Mouse (Mus musculus) A20 (cell line): ENCODE results near the gene Lef1.
A peak's percentile ranks its signal among the peaks of the same experiment; 100 is the strongest.

Experiments
- DNase-seq: peaks from one replicate; pipeline ENCODE4 v3.0.0-alpha.2; 2011; ENCODE audit warnings: low read depth, low spot score

The Lef1 gene

DNA sequence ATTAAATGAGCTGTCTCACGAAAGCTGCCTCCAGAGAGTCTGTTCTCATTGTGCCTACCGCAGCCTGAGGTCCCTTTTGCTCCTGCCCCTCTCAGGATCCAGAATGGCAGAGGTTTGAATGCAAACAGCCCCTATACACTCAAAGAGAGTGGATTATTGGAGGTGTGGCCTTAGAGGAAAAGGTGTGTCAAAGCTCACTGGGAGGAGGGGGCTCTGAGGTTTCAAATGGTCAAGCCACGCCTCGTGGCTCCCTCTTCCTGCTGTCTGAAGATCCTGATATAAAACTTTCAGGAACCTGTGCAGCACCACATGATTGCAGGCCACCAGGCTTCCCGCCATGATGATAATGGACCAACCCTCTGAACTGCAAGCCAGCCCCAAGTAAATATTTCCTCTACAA, 137.6 kb downstream of the Lef1 start:
- DNase-seq: no peak

DNA sequence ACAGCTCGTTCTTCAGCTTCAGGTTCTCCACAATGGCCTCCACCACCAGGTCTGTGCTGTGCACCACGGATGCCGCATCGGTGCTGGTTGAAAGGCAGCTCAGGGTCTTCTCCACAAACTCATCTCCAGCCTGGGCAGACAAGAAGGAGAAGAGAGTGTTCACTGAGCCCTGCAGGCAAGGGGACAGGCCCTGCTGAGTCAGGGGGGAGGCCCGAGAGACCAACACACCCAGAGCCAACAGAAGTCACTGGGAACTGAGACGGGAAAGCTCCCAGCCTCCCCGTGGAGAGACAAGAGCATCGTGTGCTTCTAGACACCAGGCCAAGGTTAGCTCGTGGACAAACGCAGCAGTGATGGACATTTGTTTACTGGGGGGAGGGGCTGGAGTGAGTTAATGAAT, 138.2 kb downstream of the Lef1 start:
- peak; percentile 29 for DNase-seq

DNA sequence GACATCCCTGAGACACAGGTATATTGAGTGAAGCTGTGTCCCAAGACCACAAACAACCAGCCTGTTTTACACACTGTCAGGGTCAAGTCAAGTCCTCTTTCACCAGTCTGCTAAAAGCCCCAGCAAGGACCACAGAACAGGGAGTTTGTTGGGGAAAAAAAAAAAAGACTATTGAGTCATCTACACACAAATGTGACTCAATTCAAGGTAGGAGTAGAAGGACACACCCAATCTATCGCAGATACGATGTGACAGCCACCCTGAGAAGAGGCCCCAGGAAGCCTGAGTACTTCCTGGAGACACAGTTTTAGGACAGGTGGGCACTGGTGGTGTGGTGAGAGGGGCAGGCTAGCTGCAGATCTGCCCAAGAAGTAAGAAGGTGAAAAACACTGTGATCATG, 140.0 kb downstream of the Lef1 start:
- DNase-seq: no peak

DNA sequence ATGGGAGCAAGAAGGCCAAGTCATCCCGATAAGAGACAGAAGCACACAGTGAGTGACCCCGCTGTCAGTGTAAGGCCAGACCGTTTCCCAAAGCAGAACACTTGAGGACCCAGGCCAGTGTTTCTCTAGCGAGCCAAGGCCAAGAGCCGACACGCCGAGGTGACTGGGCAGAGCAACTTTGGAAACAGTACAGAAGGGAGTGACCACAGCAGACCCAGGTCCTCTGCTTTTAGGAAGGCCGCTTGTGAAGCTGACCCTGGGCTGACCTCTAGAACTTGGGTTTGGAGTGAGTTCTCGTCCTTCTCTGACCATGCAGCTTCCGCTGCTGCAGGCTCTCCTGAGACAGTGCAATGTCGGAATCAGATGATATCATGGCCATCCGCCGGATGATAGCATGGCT, 140.7 kb downstream of the Lef1 start:
- DNase-seq: no peak

DNA sequence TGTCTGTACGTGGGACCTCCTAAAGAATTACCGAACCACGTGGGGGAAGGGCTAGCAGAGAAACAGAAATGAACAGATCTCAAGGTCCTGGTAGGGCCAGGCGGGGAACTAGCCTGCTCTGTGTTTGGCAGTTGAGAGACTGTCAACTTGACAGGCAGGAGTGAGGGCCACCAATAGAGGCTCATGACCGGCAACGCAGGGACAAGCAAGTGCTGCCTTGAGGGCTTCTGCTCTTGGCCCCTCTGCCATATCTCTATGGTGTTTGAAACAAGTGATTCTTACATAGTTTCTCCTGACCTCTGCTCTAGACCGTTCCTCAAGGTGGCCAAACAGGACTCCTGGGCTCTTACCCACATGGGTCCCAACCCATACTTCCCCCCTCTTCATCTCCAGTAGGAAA, 141.3 kb downstream of the Lef1 start:
- DNase-seq: no peak

DNA sequence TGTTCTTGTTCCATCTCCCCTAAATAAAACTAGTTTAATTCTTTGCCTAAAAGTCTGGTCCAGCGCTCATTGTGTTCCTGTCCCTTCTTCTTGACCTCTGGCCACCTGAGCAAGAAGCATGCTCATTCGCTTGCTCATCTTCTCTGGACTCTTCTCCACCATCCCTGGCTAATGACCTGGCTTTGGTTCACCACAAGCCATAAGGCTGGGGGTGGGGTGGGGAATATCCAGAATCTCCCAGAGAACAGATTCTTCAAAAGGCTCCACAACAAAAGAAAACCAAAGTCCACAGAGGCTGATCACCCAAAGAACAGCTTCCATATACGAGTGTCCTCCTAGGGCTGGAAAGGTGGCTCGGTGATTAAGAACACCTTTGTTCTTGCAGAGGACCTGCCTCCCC, 144.7 kb downstream of the Lef1 start:
- no peak for DNase-seq

DNA sequence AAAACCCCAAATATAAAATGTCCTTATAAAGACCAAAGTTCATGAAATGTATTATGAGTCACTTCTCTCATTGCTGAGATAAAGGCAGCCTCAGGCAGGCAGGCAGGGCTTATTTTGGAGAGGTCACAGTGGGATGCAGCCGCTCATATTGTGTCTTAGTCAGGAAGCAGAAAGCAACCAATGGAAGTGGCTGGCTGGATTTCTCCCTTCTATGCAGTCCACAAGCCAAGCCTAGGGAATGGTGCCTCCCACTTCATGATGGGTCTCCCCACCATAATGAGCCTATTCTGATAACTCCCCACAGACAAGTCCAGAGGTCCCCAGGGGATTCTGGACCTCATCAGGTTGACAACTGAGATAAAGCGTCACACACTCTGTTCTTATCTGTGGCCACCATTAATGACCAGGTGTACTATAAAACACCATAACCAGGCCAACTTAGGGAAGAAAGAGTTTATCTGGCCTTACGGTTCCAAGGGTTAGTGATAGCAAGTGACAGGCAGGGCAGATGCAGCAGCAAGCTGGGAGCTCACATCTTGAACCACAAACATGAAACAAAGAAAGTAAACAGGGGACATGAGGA, 145.2 kb downstream of the Lef1 start:
- no peak for DNase-seq

DNA sequence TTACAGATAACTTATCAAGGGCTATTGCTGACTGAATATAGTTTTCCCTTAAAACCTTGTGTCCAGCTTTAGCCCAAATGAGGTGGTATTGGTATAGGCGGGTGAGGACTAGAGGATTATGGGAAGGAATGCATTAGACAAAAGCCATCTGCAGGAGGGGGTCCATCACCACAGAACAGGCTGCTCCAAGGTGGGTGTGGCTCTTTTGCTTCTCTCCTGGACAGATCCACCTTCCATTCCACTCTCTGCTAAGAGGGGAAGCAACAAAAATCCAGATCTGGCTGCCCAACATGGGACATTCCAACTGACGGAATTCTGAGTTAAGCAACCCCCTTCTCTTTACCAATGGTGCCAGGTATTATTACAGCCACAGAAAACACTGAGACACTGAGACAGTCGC, 148.7 kb downstream of the Lef1 start:
- no peak for DNase-seq

DNA sequence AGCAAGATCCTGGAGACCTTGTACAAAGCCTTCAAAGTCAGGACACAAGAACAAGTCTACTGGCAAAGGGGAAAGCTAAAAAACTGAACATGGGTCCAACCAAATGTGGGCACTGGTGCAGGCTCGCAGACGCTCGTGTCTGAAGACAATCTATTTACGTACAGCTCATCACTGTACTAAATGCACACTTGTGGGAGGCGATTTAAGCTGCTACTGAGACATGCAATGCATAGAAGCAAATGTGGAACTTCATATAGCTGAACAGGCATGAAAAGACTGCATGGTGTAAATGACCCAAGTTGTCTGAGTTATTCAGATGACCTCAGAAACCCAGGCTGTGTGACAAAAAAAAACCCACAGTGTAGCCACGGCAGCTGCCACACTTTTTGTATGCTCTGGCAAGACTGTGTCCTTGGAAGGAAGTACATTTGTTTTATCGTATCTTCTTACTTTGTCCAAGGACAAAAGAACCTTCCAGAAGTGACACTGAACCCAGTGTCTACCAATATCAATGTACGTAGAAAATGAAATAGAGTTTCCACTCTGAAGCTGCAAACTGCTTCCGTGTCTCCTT, 149.2 kb downstream of the Lef1 start:
- DNase-seq: no peak

DNA sequence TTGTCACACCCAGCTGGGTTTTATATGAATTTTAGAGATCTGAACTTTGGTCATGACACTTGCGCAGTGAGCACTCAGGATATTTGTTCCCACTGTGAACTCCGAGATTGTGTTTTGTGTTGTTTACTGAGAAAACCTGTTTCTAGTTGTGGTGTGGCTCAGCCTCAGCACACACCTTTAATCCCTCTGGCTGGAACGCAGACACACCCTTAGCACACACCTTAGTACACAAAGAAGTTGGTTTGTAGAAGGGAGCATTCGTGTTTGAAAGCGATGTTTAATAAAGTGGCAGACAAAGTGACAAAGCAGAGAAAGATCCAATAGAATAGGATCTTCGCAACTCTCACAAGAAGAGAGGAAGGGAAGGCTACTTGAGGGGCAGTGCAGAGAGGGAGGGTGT, 150.1 kb downstream of the Lef1 start:
- no peak for DNase-seq

DNA sequence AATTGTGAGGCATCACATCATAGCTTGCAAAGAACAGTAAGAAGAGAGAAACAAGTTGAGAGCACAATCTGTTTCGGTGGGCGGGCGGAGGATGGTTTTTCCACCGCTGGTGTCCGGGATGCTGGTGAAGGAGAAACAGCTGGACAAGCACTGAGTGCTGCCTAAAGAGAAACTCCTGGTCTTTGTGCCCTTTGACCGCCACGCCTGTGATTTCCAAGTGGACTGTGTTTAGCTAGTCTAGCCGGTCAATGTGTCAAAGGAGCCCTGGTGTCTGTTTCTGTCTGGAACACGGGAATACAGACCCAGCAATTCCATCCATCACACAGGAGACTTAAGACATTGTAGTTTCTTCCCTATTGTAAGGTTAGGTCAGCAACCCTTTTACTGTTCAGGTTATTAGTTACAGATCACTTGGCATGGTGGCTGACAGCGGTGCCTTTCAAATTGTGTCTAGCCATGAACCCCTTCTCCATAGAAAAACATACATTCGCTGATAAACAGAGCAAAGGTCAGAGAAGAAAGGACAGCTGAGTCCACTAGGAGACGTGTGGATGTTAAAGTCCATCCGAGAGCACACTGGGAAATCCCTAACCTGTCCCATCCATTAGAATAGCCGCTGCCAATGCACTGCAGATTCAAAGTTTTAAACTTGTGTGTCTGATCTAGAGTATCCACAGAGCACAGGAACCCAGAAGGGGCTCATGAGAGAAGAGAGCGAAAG, 153.7 kb downstream of the Lef1 start:
- DNase-seq: no peak

DNA sequence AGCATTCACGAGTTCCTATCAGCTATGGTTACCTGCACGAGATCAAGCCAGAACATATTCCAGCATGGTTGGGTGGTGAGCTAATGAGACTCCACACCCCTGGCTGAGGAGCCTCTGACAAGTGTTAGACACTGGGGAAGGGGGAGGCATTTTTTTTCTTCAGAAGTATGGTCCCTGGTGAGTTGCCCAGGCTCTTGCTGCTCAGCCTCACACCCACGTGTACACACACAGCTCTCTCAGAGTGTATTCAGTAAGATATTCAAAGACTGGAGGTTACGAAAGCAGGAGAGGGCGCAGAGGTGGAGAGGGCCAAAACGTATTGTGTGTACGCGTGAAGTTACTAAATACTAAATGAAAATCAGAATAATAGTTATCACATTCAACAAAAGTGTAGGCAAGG, 155.2 kb downstream of the Lef1 start:
- no peak for DNase-seq

DNA sequence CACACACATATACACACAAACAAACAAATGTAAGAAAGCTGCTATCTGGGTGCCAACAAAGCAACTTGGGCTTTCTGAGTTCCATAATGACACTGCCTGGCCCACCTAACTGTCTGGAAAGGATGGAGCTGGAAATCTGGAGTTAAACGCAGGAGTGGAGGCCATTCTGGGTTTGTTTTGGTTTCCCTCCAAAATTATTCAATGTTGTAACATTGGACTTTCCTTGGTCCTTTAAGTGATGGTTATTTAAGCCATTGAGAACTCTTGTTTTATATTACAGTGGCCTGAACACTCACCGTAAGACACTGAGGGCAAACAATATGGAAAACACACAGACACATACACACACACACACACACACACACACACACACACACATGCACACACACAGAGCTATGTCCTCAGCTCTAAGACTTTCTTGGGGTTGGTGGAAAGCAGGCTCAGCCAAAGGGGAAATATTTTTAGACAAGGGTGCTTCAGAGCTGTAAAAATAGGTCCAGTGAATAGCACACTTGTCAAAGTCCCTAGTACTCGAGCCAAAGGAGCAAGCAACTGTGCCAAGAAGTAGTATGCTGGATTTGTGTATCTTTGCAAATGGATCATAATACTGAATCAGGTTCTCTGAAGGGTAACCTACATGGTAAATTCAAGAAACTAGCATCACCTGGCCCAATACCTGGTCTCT, 156.2 kb downstream of the Lef1 start:
- DNase-seq: no peak

DNA sequence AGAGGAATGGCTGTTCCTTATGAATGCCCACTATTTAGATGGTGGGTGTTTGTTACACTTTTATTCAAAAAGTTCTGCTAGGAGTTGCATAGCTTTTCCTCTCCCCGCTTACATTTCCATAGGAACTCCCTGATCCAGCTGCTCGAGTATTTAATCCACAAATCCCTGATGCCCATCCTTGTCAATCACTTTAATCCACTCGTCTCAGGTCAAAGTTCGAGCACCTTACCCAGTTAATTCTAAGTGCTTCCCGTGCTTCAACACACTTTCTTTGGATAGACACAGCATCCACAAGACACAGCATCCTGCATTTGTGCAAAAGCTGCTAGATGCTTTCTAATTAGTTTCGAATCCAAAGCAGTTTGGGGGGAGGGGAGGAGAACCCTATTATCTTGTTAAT, 160.1 kb downstream of the Lef1 start:
- DNase-seq: no peak

DNA sequence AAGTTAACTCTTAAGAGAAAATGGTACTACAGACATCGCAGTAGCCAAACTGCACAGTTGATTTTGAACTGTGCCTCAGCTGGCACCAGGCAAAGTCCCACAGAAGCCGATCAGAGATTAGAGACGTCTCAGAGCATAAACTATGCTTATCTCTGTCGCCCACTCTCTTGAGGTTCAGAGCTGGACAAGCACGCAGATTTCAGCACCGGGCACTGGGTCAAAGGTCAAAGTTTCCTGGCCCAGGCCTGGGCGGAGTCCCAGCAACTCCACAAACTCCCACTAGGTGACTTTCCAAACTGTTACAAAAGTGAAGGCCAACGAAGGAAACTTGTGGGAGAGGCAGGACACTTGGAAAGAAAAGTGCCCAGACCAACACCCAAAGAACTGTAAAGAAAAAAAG, 160.9 kb downstream of the Lef1 start:
- DNase-seq: peak; percentile 49

DNA sequence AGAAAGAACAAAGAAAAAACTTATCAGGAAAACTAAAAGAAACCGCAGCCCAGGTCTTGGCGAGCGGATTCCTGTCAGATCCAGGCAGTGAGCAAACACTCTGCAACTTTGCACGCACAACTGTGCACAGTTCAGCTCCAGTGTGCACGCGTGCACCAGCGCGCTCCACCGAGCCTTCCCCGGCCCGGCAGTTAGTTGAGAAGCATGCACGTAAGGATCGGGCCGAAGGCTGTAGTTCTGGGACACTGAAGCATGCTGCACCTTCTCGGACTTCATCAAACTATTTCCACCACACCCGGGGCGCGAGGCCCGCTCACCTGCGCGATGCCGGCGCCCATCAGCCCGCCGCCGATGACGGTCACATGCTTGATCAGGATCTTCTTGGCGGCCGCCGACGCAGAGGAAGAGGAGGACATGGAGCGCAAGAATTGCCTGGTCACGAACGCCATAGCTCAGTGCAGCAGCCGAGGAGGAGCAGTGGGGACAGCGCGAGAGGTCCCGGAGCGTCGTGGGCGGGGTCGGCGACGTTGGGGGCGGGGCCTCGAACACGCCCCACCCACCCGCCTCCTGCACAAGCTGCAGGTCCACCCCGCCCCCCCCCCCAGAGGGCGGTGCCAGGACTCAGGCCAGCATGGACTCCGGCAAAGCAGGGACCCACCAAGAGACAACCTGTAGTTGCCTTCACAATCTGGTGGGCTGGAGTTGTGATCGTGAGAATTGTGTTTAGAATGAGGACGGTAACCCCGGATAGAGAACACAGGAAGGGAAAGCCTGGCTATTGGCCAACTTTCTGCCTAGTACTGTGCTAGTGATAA, 161.5 kb downstream of the Lef1 start, which contains the start of gene Hadh:
Hadh (minus strand) TSS at position 543 of the 815 bp plus-strand sequence.
- peak; percentile 94 for DNase-seq

DNA sequence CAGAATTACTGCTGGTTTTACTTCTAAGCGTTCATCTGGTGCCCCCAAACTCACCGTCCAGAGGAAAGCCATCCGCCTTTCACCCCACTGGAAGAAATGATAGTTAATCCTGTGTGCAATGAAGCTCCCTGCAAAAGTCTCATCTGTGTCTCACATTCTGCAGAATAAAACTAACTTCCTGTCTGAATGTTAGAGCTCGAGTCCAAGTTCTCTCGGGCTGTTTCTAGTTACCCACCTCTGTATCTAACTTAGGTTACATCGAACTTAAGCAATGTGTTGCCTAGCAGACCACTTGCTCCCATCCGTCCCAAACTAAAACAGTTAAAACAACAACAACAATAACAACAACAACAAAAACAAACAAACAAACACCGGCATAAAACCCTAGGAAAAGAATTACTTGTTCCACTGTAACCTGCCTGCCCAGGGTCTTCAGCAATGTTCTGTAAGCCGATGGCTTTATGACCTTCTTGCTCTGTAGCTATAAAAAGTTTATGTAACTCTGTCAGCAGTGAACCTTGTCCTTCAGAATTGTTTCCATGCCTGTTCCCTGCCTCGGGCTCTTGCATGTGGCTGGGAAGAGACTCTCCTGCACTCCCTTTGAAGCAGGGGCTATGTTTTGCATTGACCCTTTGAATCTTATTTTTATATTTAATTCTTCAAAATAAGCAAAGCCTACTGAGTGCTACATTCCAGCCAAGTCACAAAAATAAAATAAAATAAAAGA, 162.3 kb downstream of the Lef1 start:
- DNase-seq: no peak
